Mouse (Mus musculus): ENCODE measurements around the gene Lancl2.

The Lancl2 gene

GRCm38 (mm10) chr6:57702376-57702742, at the start of gene Lancl2:
Lancl2 (plus strand) TSS chr6:57702540.
- in situ Hi-C loops (cut with MboI, MseI): no loop called here

GRCm38 (mm10) chr6:57661295-57661694, 41.0 kb upstream of the Lancl2 start:
- in situ Hi-C loops (cut with MboI, MseI): no loop called here

GRCm38 (mm10) chr6:57684156-57684555, 18.2 kb upstream of the Lancl2 start:
- in situ Hi-C loops (cut with MboI, MseI): no loop called here

- in situ Hi-C loops (cut with MboI, MseI): loop anchor here (5.0 to 10.0 kb wide), 3 partner anchors 133 to 897 kb away; partner anchors contain the start of genes Kbtbd2 (in 1 of the 2) and Vopp1 (in 1 of the 2)
Observed at GRCm38 (mm10) chr6:57691467-57692261, 10.7 kb upstream of the Lancl2 start, which contains the start of gene Pyurf. Pyurf (minus strand) TSS chr6:57692078.

- in situ Hi-C loops (cut with MboI, MseI): loop anchor here (5.0 to 10.0 kb wide), 3 partner anchors 132 to 898 kb away; partner anchors contain the start of genes Kbtbd2 (in 1 of the 2) and Vopp1 (in 1 of the 2)
Observed at GRCm38 (mm10) chr6:57693116-57693515, 9.2 kb upstream of the Lancl2 start.

- in situ Hi-C loops (cut with MboI, MseI): no loop called here
Observed at GRCm38 (mm10) chr6:57701686-57702085, 654 bp upstream of the Lancl2 start.

GRCm38 (mm10) chr6:57702743-57703499, 581 bp downstream of the Lancl2 start:
- in situ Hi-C loops (cut with MboI, MseI): no loop called here

- in situ Hi-C loops (cut with MboI, MseI): no loop called here
Observed at GRCm38 (mm10) chr6:57703703-57704102, 1.4 kb downstream of the Lancl2 start.

GRCm38 (mm10) chr6:57706721-57707120, 4.4 kb downstream of the Lancl2 start:
- in situ Hi-C loops (cut with MboI, MseI): no loop called here

GRCm38 (mm10) chr6:57711726-57712125, 9.4 kb downstream of the Lancl2 start:
- in situ Hi-C loops (cut with MboI, MseI): no loop called here

- in situ Hi-C loops (cut with MboI, MseI): no loop called here
Observed at GRCm38 (mm10) chr6:57721347-57721746, 19.0 kb downstream of the Lancl2 start.

- in situ Hi-C loops (cut with MboI, MseI): no loop called here
Observed at GRCm38 (mm10) chr6:57742749-57743148, 40.4 kb downstream of the Lancl2 start.

- in situ Hi-C loops (cut with MboI, MseI): no loop called here
Observed at GRCm38 (mm10) chr6:57743333-57743732, 41.0 kb downstream of the Lancl2 start.

- in situ Hi-C loops (cut with MboI, MseI): no loop called here
Observed at GRCm38 (mm10) chr6:57744123-57744522, 41.8 kb downstream of the Lancl2 start.

- in situ Hi-C loops (cut with MboI, MseI): no loop called here
Observed at GRCm38 (mm10) chr6:57744974-57745747, 42.8 kb downstream of the Lancl2 start.

- in situ Hi-C loops (cut with MboI, MseI): no loop called here
Observed at GRCm38 (mm10) chr6:57745748-57746129, 43.4 kb downstream of the Lancl2 start.

- in situ Hi-C loops (cut with MboI, MseI): no loop called here
Observed at GRCm38 (mm10) chr6:57753962-57754759, 51.8 kb downstream of the Lancl2 start.

GRCm38 (mm10) chr6:57763054-57763453, 60.7 kb downstream of the Lancl2 start:
- in situ Hi-C loops (cut with MboI, MseI): no loop called here

- in situ Hi-C loops (cut with MboI, MseI): no loop called here
Observed at GRCm38 (mm10) chr6:57765095-57765878, 62.9 kb downstream of the Lancl2 start.

GRCm38 (mm10) chr6:57766287-57766686, 63.9 kb downstream of the Lancl2 start:
- in situ Hi-C loops (cut with MboI, MseI): no loop called here
